Mouse (Mus musculus) stomach, embryonic 16.5 days (tissue): ENCODE measurements at regions not wholly inside any gene's neighbourhood (a gene's known extent, or its start where the extent isn't known, plus 50 kb on each side); places are given as distances from the start of the nearest gene placed in this dataset.

ENCODE experiments used
- ATAC-seq: fragments of 200-750 bp; cut with Nextera tagmentation; 2 replicates; pipeline ENCODE4 v1.8.0; 2017; ENCODE audit warnings: moderate number of reproducible peaks, moderate TSS enrichment; ENCODE audit not compliant: insufficient read depth, low FRiP score
- H3K27ac ChIP-seq: fragments of 300-500 bp; sonication (generic); 2 replicates; pipeline ENCODE4 v1.5.1; 2014; ENCODE audit warnings: low read length
- H3K27me3 ChIP-seq: fragments of 300-500 bp; sonication (generic); 2 replicates; pipeline ENCODE4 v1.6.1; 2014; ENCODE audit warnings: low read length, control low read depth, mixed read lengths; ENCODE audit not compliant: control insufficient read depth, insufficient read depth
- H3K36me3 ChIP-seq: fragments of 300-500 bp; sonication (generic); 2 replicates; pipeline ENCODE4 v1.6.1; 2014; ENCODE audit warnings: low read length; ENCODE audit not compliant: control insufficient read depth, insufficient read depth
- H3K4me1 ChIP-seq: fragments of 300-500 bp; sonication (generic); 2 replicates; pipeline ENCODE4 v1.6.1; 2014; ENCODE audit warnings: low read length, control low read depth, mixed read lengths; ENCODE audit not compliant: control insufficient read depth, insufficient read depth
- H3K4me2 ChIP-seq: fragments of 300-500 bp; sonication (generic); 2 replicates; pipeline ENCODE4 v1.6.1; 2014; ENCODE audit warnings: low read depth, low read length, mixed read lengths
- H3K4me3 ChIP-seq: fragments of 300-500 bp; sonication (generic); replicated peaks from 2 replicates; pipeline ENCODE4 v1.5.1; 2014; ENCODE audit warnings: mild to moderate bottlenecking, low read length
- H3K9ac ChIP-seq: fragments of 300-500 bp; sonication (generic); 2 replicates; pipeline ENCODE4 v1.6.1; 2014; ENCODE audit warnings: low read length
- H3K9me3 ChIP-seq: fragments of 300-500 bp; sonication (generic); replicated peaks from 2 replicates; pipeline ENCODE4 v1.6.1; 2016; ENCODE audit warnings: low read length, control low read depth; ENCODE audit not compliant: control insufficient read depth
- WGBS: fragments of 180-500 bp; shearing (Covaris S2); extraction: QIAGEN DNeasy Blood & Tissue Kit; methylation state at CpG from one replicate; pipeline ENCODE4 v1.1.7; 2014; 5-methylcytosine and 5-hydroxymethylcytosine counted together

- no peak for ATAC-seq
- Histone ChIP-seq H3K36me3 (no peaks in the 10 kb centered on the region), H3K27me3 (no peaks in the 10 kb centered on the region), H3K9me3 (no peaks in the 10 kb centered on the region), H3K4me1 (no peaks in the 10 kb centered on the region), H3K9ac (no peak overlapping the region), H3K4me2 (no peak overlapping the region), H3K4me3 (no peak overlapping the region), H3K27ac (no peak overlapping the region)
- WGBS, result 83% methylated on average over 6 of the region's 6 CpGs
These were observed 141.4 kb upstream of the Tbx18 start for GRCm38 (mm10) chr9:87872384-87872905.

- no peak for ATAC-seq
- Histone ChIP-seq H3K36me3 (no peaks in the 10 kb centered on the region), H3K9me3 (no peaks in the 10 kb centered on the region), H3K9ac (no peak overlapping the region), H3K27ac (no peak overlapping the region), H3K27me3 (no peaks in the 10 kb centered on the region), H3K4me2 (no peak overlapping the region), H3K4me3 (no peak overlapping the region), H3K4me1 (no peaks in the 10 kb centered on the region)
- 86% methylated on average over 1 of the region's 1 CpGs for WGBS
These were observed 151.5 kb upstream of the Tbx18 start for GRCm38 (mm10) chr9:87882587-87882986.

- no peak overlapping the region for H3K4me2 ChIP-seq
- H3K27me3 ChIP-seq, result no peaks in the 10 kb centered on the region
- no peaks in the 10 kb centered on the region for H3K36me3 ChIP-seq
- ATAC-seq, result no peak
- H3K27ac ChIP-seq, result no peak overlapping the region
- H3K9me3 ChIP-seq, result no peaks in the 10 kb centered on the region
- no peak overlapping the region for H3K9ac ChIP-seq
- H3K4me1 ChIP-seq, result no peaks in the 10 kb centered on the region
- H3K4me3 ChIP-seq, result no peak overlapping the region
These were observed 152.0 kb upstream of the Tbx18 start for GRCm38 (mm10) chr9:87883069-87883468.

- Histone ChIP-seq H3K36me3 (no peaks in the 10 kb centered on the region), H3K27me3 (no peaks in the 10 kb centered on the region), H3K27ac (no peak overlapping the region), H3K4me1 (no peaks in the 10 kb centered on the region), H3K9ac (no peak overlapping the region), H3K9me3 (no peaks in the 10 kb centered on the region), H3K4me2 (no peak overlapping the region), H3K4me3 (no peak overlapping the region)
- WGBS, result 27% methylated on average over 4 of the region's 4 CpGs
- no peak for ATAC-seq
These were observed 163.0 kb upstream of the Tbx18 start for GRCm38 (mm10) chr9:87894051-87894450.

GRCm38 (mm10) chr9:87894596-87894995, 163.5 kb upstream of the Tbx18 start:
- Histone ChIP-seq H3K4me1 (no peaks in the 10 kb centered on the region), H3K36me3 (no peaks in the 10 kb centered on the region), H3K27ac (no peak overlapping the region), H3K4me3 (no peak overlapping the region), H3K27me3 (no peaks in the 10 kb centered on the region), H3K4me2 (no peak overlapping the region), H3K9me3 (no peaks in the 10 kb centered on the region), H3K9ac (no peak overlapping the region)
- 57% methylated on average over 3 of the region's 3 CpGs for WGBS
- no peak for ATAC-seq

GRCm38 (mm10) chr9:87895526-87895925, 164.5 kb upstream of the Tbx18 start:
- Histone ChIP-seq H3K4me2 (no peak overlapping the region), H3K4me1 (no peaks in the 10 kb centered on the region), H3K9ac (no peak overlapping the region), H3K4me3 (no peak overlapping the region), H3K9me3 (no peaks in the 10 kb centered on the region), H3K36me3 (no peaks in the 10 kb centered on the region), H3K27ac (no peak overlapping the region), H3K27me3 (no peaks in the 10 kb centered on the region)
- WGBS, result 79% methylated on average over 4 of the region's 4 CpGs
- ATAC-seq, result no peak

GRCm38 (mm10) chr9:87897336-87897735, 166.3 kb upstream of the Tbx18 start:
- H3K27me3 ChIP-seq, result no peaks in the 10 kb centered on the region
- no peaks in the 10 kb centered on the region for H3K4me1 ChIP-seq
- no peak overlapping the region for H3K4me3 ChIP-seq
- ATAC-seq, result no peak
- no peak overlapping the region for H3K9ac ChIP-seq
- no peak overlapping the region for H3K27ac ChIP-seq
- no peak overlapping the region for H3K4me2 ChIP-seq
- WGBS, result 39% methylated on average over 3 of the region's 3 CpGs
- H3K36me3 ChIP-seq, result no peaks in the 10 kb centered on the region
- no peaks in the 10 kb centered on the region for H3K9me3 ChIP-seq

GRCm38 (mm10) chr9:87899368-87899767, 168.3 kb upstream of the Tbx18 start:
- Histone ChIP-seq H3K9me3 (no peaks in the 10 kb centered on the region), H3K27me3 (no peaks in the 10 kb centered on the region), H3K4me2 (no peak overlapping the region), H3K4me1 (no peaks in the 10 kb centered on the region), H3K4me3 (no peak overlapping the region), H3K9ac (no peak overlapping the region), H3K36me3 (no peaks in the 10 kb centered on the region), H3K27ac (no peak overlapping the region)
- WGBS, result 77% methylated on average over 5 of the region's 5 CpGs
- ATAC-seq, result no peak

GRCm38 (mm10) chr9:87899800-87900199, 168.7 kb upstream of the Tbx18 start:
- WGBS, result 89% methylated on average over 7 of the region's 7 CpGs
- H3K27ac ChIP-seq, result no peak overlapping the region
- H3K9me3 ChIP-seq, result no peaks in the 10 kb centered on the region
- no peak overlapping the region for H3K4me2 ChIP-seq
- no peaks in the 10 kb centered on the region for H3K36me3 ChIP-seq
- no peak for ATAC-seq
- no peaks in the 10 kb centered on the region for H3K4me1 ChIP-seq
- H3K27me3 ChIP-seq, result no peaks in the 10 kb centered on the region
- H3K4me3 ChIP-seq, result no peak overlapping the region
- H3K9ac ChIP-seq, result no peak overlapping the region

GRCm38 (mm10) chr9:87921291-87921690, 190.2 kb upstream of the Tbx18 start:
- no peak overlapping the region for H3K4me3 ChIP-seq
- ATAC-seq, result no peak
- no peaks in the 10 kb centered on the region for H3K36me3 ChIP-seq
- H3K27ac ChIP-seq, result no peak overlapping the region
- H3K4me1 ChIP-seq, result no peaks in the 10 kb centered on the region
- 83% methylated on average over 8 of the region's 8 CpGs for WGBS
- no peak overlapping the region for H3K4me2 ChIP-seq
- H3K9ac ChIP-seq, result no peak overlapping the region
- H3K9me3 ChIP-seq, result no peaks in the 10 kb centered on the region
- no peaks in the 10 kb centered on the region for H3K27me3 ChIP-seq
